13 mouse cellular contexts compared by ENCODE assay signal in the genomic region with DNA sequence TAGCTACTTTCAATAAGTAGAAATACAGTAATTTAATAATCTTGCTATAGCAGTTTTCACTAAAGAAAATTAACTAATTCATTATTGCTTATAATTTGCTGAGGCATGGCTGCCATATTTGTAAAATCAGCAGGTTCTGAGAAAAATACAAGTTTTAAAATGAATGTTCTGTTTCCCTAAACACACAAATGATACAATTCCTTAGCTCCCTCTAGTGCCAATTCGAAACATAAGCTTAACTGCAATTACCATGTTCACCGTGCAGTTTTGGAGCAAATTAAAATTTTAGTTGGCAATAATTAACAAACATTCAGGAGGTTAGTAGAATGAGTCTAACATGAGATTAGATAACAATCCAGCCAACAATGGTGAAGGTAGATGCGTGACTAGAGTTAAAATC.
A peak's percentile ranks its signal among the peaks of the same experiment; 100 is the strongest.
DNase-seq lines count a peak whose midpoint lies in the region; ATAC-seq and TF ChIP-seq lines count a peak whose summit lies in the region.
"Had no signal": no experiment of that assay in that cellular context is flagged by ENCODE, and none has a peak within 500 bp of the region (broad histone marks: within the 10 kb centered on the region; RNA-seq: fewer than 3 reads in every experiment).

No protein-coding gene starts in this region.

- no peaks in the 10 kb centered on the region for H3K4me1 ChIP-seq in heart, adult 2 months (ENCODE audit: control insufficient read depth, insufficient read depth, low read length)
- H3K4me1 ChIP-seq: embryonic facial prominence, embryonic 13.5 days; liver, embryonic 15.5 days had no signal

- H3K27ac ChIP-seq in heart, adult 2 months: no peak overlapping the region
- H3K27ac ChIP-seq: embryonic facial prominence, embryonic 13.5 days; liver, embryonic 15.5 days had no signal

- no peak for ATAC-seq in megakaryocyte, adult 5-6 weeks (ENCODE audit: poor library complexity, severe bottlenecking)

- no peak for DNase-seq in heart, adult 2 months
- no peak for DNase-seq in heart, postnatal 14 days
- peak; percentile 6 to 44 for DNase-seq in left cerebral cortex, postnatal 25 days (ENCODE audit: low spot score in 2 of 2)
- no peak for DNase-seq in left cerebral cortex, adult 8-10 months (ENCODE audit: low spot score in 2 of 2)
- DNase-seq in ES-CJ7 (ENCODE audit: low read depth, low spot score): peak; percentile 4
- peak; percentile 49 for DNase-seq in embryo, embryonic 11 days
- DNase-seq in spleen, postnatal 14 days (ENCODE audit: low spot score in 2 of 2): no peak
- DNase-seq: heart, adult 11 months; kidney, adult 11 months; thymus, postnatal 36 days had no signal

- H3K27me3 ChIP-seq in heart, adult 2 months (ENCODE audit: control insufficient read depth, insufficient read depth, low read length): no peaks in the 10 kb centered on the region
- H3K27me3 ChIP-seq: embryonic facial prominence, embryonic 13.5 days; liver, embryonic 15.5 days had no signal

- no peak overlapping the region for H3K9ac ChIP-seq in heart, adult 2 months (ENCODE audit: low read depth, low read length)
- H3K9ac ChIP-seq: embryonic facial prominence, embryonic 13.5 days; liver, embryonic 15.5 days had no signal

- TF ChIP-seq POLR2A in heart, adult 2 months (IDR thresholded peaks at IDR 0.05; ENCODE audit: insufficient read depth, low read depth, low read length): no peak

- peak; percentile 45 for TF ChIP-seq CTCF in heart, adult 2 months (IDR thresholded peaks at IDR 0.05)

- intact Hi-C loops in heart, adult 2 months (cut with DNase I): no loop called here
- intact Hi-C loops in heart, postnatal 14 days (cut with DNase I): no loop called here
- intact Hi-C loops in left cerebral cortex, postnatal 25 days (cut with DNase I): loop anchor here (10.0 kb wide), 1 partner anchor 241 kb away; no protein-coding TSS in a partner anchor

- no peaks in the 10 kb centered on the region for H3K79me2 ChIP-seq in heart, adult 2 months (replicated peaks; ENCODE audit: control insufficient read depth, insufficient read depth, low read length)

- WGBS in heart, adult 2 months: 34% methylated on average over 3 of the region's 3 CpGs

- H3K36me3 ChIP-seq in heart, adult 2 months (ENCODE audit: control insufficient read depth, insufficient read depth, low read length): no peaks in the 10 kb centered on the region
- H3K36me3 ChIP-seq: embryonic facial prominence, embryonic 13.5 days; liver, embryonic 15.5 days had no signal

- no peak for TF ChIP-seq EP300 in heart, adult 2 months (IDR thresholded peaks at IDR 0.05; ENCODE audit: insufficient read depth, low read depth, low read length)

- no peak overlapping the region for H3K4me3 ChIP-seq in heart, adult 2 months
- H3K4me3 ChIP-seq: embryonic facial prominence, embryonic 13.5 days; liver, embryonic 15.5 days had no signal

Comparison
In these comparisons a context has a peak if more than half of its experiments do, and no peak if none do; other contexts are left out.
1. DNase-seq: peak in left cerebral cortex, postnatal 25 days (2 of 2), ES-CJ7 (single experiment) and embryo, embryonic 11 days (single experiment); none in heart, adult 2 months (0 of 2), heart, postnatal 14 days (0 of 2), left cerebral cortex, adult 8-10 months (0 of 2) and spleen, postnatal 14 days (0 of 2).